Mouse (Mus musculus): ENCODE measurements around the gene Gm14403. TPM values are rescaled to one million over a fixed set of nuclear protein-coding genes. Genes with fewer than 3 reads are reported as not detected.
"Not testable (repeated sequence)": the region's sequence is repeated elsewhere in the genome, so short reads cannot be mapped to it uniquely, and the experiment has no call there.

The Gm14403 gene
- polyA plus RNA-seq, 1 experiment: 10.0 TPM

GRCm38 (mm10) chr2:177520035-177520434, 22.0 kb downstream of the Gm14403 start:
- TF ChIP-seq POLR2A (IDR thresholded peaks at IDR 0.05; ENCODE audit: low read depth, low read length) (no peak), CTCF (IDR thresholded peaks at IDR 0.05; ENCODE audit: borderline replicate concordance, insufficient read depth, low read length) (no peak)
- Histone ChIP-seq H3K4me3 (ENCODE audit: insufficient read depth, low read length) (no peak overlapping the region), H3K27ac (ENCODE audit: insufficient read depth, low read length) (no peak overlapping the region), H3K4me1 (ENCODE audit: control insufficient read depth, insufficient read depth, low read length) (no peaks in the 10 kb centered on the region)

- Histone ChIP-seq H3K4me1 (ENCODE audit: control insufficient read depth, insufficient read depth, low read length) (no peaks in the 10 kb centered on the region), H3K27ac (ENCODE audit: insufficient read depth, low read length) (no peak overlapping the region), H3K4me3 (ENCODE audit: insufficient read depth, low read length) (no peak overlapping the region)
- TF ChIP-seq POLR2A (IDR thresholded peaks at IDR 0.05; ENCODE audit: low read depth, low read length) (no peak), CTCF (IDR thresholded peaks at IDR 0.05; ENCODE audit: borderline replicate concordance, insufficient read depth, low read length) (no peak)
Observed at GRCm38 (mm10) chr2:177523061-177523460, 25.0 kb downstream of the Gm14403 start.

GRCm38 (mm10) chr2:177523674-177524073, 25.7 kb downstream of the Gm14403 start:
- H3K4me3 ChIP-seq (ENCODE audit: insufficient read depth, low read length); H3K27ac ChIP-seq (ENCODE audit: insufficient read depth, low read length); H3K4me1 ChIP-seq (ENCODE audit: control insufficient read depth, insufficient read depth, low read length): not testable (repeated sequence)

- not testable (repeated sequence) for H3K4me3 ChIP-seq (ENCODE audit: insufficient read depth, low read length); H3K27ac ChIP-seq (ENCODE audit: insufficient read depth, low read length); H3K4me1 ChIP-seq (ENCODE audit: control insufficient read depth, insufficient read depth, low read length)
Observed at GRCm38 (mm10) chr2:177524171-177524570, 26.2 kb downstream of the Gm14403 start.

- TF ChIP-seq POLR2A (IDR thresholded peaks at IDR 0.05; ENCODE audit: low read depth, low read length): no peak
- TF ChIP-seq CTCF (IDR thresholded peaks at IDR 0.05; ENCODE audit: borderline replicate concordance, insufficient read depth, low read length): no peak
- no peak overlapping the region for H3K4me3 ChIP-seq (ENCODE audit: insufficient read depth, low read length)
- H3K27ac ChIP-seq (ENCODE audit: insufficient read depth, low read length): no peak overlapping the region
- H3K4me1 ChIP-seq (ENCODE audit: control insufficient read depth, insufficient read depth, low read length): no peaks in the 10 kb centered on the region
Observed at GRCm38 (mm10) chr2:177535876-177536275, 37.9 kb downstream of the Gm14403 start.

- H3K4me1 ChIP-seq (ENCODE audit: control insufficient read depth, insufficient read depth, low read length); H3K4me3 ChIP-seq (ENCODE audit: insufficient read depth, low read length); H3K27ac ChIP-seq (ENCODE audit: insufficient read depth, low read length): not testable (repeated sequence)
Observed at GRCm38 (mm10) chr2:177537141-177537540, 39.1 kb downstream of the Gm14403 start.

- H3K27ac ChIP-seq (ENCODE audit: insufficient read depth, low read length); H3K4me3 ChIP-seq (ENCODE audit: insufficient read depth, low read length); H3K4me1 ChIP-seq (ENCODE audit: control insufficient read depth, insufficient read depth, low read length): not testable (repeated sequence)
Observed at GRCm38 (mm10) chr2:177537717-177538116, 39.7 kb downstream of the Gm14403 start.

GRCm38 (mm10) chr2:177555261-177555660, 57.2 kb downstream of the Gm14403 start:
- not testable (repeated sequence) for H3K4me1 ChIP-seq (ENCODE audit: control insufficient read depth, insufficient read depth, low read length); H3K4me3 ChIP-seq (ENCODE audit: insufficient read depth, low read length); H3K27ac ChIP-seq (ENCODE audit: insufficient read depth, low read length)

Other genes with a start within 250 kb of the Gm14403 start
- gene Gm14409, start 231.2 kb upstream of the Gm14403 start, polyA plus RNA-seq (2011; ENCODE audit: insufficient read length, low read depth, missing spikeins): 0.72 and 2.6 TPM in 2 replicates
- gene Gm14412, start 173.9 kb upstream of the Gm14403 start, polyA plus RNA-seq (2011; ENCODE audit: insufficient read length, low read depth, missing spikeins): 0.60 and 0.63 TPM in 2 replicates
- gene Gm14418, start 99.9 kb upstream of the Gm14403 start, polyA plus RNA-seq (2011; ENCODE audit: insufficient read length, low read depth, missing spikeins): 5.1 and 7.5 TPM in 2 replicates
- gene Zfp970, start 33.5 kb upstream of the Gm14403 start, polyA plus RNA-seq (2011; ENCODE audit: insufficient read length, low read depth, missing spikeins): 18.9 and 22.5 TPM in 2 replicates
- not detected in 2 replicates for gene Gm14406, start 80.0 kb downstream of the Gm14403 start, polyA plus RNA-seq (2011; ENCODE audit: insufficient read length, low read depth, missing spikeins)